Mouse (Mus musculus): ENCODE measurements at regions not wholly inside any gene's neighbourhood (a gene's known extent, or its start where the extent isn't known, plus 50 kb on each side); places are given as distances from the start of the nearest gene placed in this dataset.

DNA sequence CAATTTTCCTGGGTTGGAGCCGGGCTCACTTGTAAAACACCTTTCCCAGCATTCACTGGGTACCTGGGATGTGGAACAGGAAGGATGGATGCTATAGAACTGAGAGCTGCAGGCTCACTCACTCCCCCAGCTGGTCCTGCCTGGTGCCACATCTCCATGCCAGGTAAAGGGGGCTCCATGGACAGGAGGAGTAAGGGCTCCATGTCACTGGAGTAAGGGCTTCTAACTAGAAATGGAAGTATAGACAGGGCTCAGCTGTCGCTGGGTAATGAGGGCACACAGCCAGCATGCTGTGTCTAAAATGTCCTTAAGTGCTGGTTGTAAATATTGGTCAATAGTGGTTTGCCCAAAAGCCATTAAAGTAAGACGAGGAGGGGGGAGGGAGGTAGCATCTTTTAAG, 99.4 kb upstream of the Gpr12 start:
- DNase-seq, result no peak

GRCm38 (mm10) chr5:146683554-146683953, 98.5 kb upstream of the Gpr12 start:
- DNase-seq, result no peak

DNA sequence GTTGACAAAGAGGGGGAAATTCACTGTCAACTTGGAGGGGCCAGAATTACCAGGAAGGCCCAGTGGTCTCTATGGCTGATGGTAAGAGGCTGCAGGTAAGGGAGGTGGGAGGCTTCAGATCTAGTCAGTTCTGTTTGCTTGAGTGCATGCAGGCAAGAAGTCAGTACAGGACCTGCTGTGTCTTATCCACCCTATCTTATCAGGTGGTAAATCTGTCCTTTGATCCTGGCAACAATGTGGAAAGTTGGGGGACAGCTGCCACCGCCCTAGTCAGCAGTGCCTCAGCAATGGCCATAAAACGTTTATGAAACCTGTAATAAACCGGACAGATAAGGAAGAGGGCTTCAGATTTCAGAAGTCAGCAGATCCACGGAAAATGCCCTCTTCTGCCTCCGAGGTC, 97.9 kb upstream of the Gpr12 start:
- no peak for DNase-seq

- DNase-seq, result no peak
These were observed 96.5 kb upstream of the Gpr12 start for GRCm38 (mm10) chr5:146681512-146681911.

- no peak for DNase-seq
These were observed 94.2 kb upstream of the Gpr12 start for GRCm38 (mm10) chr5:146679198-146679681.

DNA sequence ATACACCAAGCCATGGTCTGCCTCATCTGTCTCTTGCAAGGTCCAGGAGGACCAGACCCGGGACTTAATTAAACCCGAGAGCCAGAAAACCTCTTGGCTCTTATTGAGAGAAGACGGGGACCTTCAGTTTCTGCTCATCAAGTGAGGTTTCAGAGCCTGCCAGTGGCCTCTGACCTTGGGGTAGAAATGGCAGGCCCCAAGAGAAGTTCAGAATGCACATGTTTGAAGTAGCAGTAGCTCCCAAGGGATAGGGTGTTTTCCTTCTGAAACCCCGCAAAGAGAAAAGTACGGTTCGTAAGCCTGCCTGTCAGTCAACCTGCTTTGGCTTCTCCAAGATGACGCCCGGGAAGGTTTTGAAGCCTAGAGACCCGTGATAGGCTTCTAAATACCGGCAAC, 93.7 kb upstream of the Gpr12 start:
- DNase-seq, result no peak

DNA sequence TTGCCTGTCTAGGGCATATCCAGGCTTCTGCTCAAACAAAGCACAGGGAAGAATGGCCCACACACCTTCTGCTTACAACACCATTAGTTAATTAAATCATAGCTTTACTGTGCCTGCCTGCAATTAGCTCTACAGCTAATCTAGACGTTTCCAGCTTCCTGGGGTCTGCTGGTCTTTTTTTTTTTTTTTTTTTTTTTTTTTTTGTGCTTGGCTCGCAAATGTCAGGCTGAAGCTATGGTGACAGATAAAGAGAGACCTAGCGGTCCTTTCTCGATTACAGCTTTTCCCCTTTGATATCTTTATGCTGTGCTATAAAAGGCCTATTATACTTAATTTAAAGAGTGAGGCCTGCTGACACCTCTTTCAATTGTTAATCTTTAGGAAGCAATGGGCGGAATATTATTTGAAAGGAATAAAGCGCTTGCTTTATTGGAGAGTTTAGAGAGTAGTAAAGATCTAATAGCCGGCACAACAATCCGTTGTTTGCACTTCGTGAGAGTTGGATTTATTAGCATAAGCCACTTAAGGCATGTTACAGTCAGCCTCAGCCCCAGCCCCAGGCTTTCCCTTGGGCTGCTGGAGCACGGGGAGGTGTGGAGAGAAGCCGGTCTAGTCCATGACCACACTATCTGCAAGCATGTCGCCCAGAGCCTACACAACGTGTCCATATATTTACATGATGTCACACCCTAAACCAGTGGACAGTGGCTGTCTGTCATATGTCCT, 93.2 kb upstream of the Gpr12 start:
- no peak for DNase-seq

DNA sequence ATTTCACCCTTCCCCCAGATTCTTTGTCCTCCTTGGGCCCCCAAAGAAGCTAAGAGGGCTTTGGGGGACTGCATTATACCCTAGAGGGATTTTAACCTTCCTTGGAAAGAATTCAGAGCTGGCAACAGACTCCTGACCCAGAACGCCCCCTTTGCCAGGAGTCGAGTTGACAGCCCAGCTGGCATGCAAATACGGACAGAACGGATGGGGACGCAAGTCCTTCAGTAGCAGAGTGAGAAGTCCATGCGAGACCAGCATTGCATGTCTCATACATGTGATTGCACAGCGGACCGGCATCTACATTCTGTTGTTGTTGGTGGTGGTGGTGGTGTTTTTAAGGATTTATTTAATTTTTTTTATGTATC, 92.1 kb upstream of the Gpr12 start:
- DNase-seq, result no peak

GRCm38 (mm10) chr5:146676470-146677150, 91.6 kb upstream of the Gpr12 start:
- peak; percentile 35 for DNase-seq

DNA sequence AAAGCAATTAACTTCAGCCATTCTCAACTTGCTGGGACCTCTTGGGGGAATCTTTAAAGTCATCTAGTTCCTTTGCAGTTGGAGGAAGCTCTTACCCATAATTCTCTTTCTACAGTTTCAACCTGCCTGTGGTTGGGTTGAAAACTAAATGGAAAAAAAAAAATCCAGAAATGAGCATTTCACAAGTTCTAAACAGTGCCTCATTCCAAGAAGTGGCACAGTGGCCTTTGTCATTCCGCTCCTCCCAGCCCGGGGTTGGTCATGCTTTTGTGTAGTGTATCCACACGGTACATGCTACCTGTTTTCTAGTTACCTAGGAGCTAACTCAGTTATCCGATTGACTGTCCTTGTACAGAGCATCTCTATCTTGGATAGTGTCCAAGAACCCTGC, 90.8 kb upstream of the Gpr12 start:
- DNase-seq, result no peak

GRCm38 (mm10) chr5:146675006-146675886, 90.2 kb upstream of the Gpr12 start:
- peak; percentile 82 for DNase-seq

- no peak for DNase-seq
These were observed 76.7 kb upstream of the Gpr12 start for GRCm38 (mm10) chr5:146661751-146662150.

- no peak for DNase-seq
These were observed 72.2 kb upstream of the Gpr12 start for GRCm38 (mm10) chr5:146657228-146657627.

- no peak for DNase-seq
These were observed 70.4 kb upstream of the Gpr12 start for GRCm38 (mm10) chr5:146655394-146655793.

GRCm38 (mm10) chr5:146653686-146654450, 68.8 kb upstream of the Gpr12 start:
- no peak for DNase-seq

- no peak for DNase-seq
These were observed 67.8 kb upstream of the Gpr12 start for GRCm38 (mm10) chr5:146652874-146653273.

DNA sequence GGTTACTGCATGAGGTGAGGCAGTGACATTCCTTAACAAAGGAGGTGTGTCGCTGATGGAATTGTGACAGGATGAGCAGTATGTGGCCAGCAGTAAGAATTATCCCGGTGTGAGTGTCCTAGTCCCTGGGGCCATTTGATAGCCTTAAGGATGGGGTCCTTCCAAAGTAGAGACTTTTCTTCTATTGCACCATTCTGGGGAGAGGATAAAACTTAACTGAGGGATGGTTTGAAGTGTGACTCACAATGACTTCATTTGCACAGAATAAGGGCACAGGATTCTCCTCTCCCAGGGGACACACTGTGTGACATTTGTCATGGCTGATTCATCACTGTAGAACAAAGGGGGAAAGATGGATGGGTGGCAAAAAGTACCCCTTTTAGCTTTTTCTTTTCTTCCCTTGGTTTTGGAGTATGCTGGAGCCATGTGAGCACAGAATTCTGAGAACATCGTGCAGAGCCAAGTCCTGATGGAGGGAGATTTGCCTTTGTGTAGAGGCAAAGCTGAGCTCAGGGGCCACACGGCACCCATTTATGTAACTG, 63.6 kb upstream of the Gpr12 start:
- DNase-seq, result no peak

DNA sequence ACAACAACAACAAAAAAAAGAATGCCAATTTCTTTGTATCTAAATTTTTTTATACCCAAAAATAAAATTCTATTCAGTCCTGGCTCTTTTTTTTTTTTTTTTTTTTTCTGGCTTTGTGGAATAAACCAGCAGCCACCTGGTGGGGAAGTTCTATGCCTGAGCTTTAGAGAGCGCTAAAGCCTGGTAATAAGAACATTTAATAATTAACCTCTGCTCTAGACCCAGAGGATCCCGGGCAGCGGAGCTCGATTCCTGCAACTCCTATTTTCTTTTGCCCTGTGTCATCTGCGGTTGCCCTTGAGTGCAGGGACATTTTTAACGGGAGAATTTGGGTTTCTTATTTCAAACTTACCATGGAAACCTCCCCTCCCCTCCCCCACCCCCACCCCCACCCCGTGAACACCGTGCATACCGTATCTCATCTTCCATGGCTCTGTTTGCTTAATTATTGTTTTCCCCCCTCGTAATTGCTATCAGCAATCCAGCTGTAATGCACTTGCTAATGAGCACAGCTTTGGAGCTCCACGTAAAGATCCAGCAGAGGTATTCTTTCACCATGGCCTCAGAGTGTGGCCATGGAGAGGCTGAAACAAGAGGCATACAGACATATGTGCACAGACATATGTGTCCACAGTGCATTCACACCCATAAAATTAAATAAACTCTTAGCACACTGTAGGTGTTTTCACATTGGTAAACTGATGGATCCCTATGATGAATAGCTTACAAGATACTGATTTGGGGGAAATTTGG, 62.8 kb upstream of the Gpr12 start:
- DNase-seq, result no peak

DNA sequence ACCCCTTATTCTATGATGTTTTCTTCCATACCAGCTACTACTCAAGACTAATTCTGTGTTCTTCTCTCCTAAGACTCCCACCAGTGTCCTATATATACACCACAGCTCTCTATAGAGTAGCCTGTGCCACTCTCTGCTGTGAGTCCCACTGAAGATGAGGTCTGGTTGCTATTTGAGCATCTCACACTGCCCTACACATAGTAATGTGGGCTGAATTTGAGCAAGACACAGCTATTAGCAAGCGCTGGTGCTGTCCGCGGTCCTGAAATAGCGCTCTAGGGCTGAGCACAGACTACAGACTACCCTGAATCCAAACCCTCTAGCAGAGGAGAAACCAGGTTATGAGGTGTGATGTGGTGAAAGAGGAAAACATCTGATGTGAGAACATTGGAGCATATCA, 59.5 kb upstream of the Gpr12 start:
- peak; percentile 86 for DNase-seq

- no peak for DNase-seq
These were observed 56.9 kb upstream of the Gpr12 start for GRCm38 (mm10) chr5:146641931-146642330.

- DNase-seq, result no peak
These were observed 51.8 kb upstream of the Gpr12 start for GRCm38 (mm10) chr5:146636859-146637258.
